Mouse (Mus musculus): ENCODE data around the gene Plekhn1. TPM values are rescaled to one million over a fixed set of nuclear protein-coding genes. Genes with fewer than 3 reads are reported as not detected.

The Plekhn1 gene
- total RNA-seq, 2 experiments from 2014 or later: 5.9 to 6.7 TPM

DNA sequence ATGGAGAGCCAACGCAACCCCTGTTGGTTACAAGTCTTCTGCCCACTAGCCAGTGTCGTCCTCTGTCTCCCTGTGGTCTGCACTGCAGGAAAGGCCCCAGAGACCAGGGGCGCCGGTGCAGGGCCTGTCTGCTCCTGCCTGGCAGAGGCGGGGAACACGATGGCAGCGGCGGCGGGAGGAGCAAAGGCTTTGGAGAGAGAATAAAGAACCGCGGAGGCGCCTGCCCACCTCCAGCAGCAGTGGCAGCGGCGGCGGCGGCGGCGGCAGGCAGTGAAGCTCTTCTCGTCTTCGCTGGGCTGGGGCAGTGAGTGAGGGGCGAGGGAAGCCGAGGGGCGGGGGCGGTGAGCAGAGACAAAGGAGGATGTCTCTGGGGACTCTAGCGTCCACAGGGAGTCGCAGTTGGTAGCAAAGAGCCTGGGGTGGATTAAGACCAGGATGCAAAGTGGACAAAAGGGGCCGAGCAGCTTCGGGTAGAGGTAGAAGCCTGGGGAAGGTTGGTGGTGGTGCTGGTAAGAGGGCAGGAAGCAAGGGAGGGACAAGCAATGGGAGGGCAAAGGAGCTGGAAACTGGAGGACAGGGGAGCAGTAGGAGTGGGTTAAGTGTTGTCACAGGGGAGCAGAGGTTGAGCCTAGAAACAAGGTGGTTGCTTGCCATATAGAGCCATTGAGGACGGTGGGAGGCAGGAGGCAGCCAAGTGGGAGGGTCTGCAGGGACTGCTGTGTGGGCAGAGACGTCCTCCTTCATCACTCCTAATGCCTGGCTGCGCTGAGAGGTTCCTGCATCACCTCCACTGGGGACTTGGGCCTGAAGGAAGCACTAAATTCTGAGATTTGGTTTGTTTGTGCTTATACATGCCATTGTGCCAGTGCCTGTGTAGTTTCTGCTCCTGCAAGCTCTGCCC is 48.5 kb downstream of the Plekhn1 start:
- no peak for DNase-seq (ENCODE audit: low spot score)

- no peak for DNase-seq (ENCODE audit: low spot score)
Observed at GRCm38 (mm10) chr4:156185456-156185949, 49.2 kb downstream of the Plekhn1 start.

DNA sequence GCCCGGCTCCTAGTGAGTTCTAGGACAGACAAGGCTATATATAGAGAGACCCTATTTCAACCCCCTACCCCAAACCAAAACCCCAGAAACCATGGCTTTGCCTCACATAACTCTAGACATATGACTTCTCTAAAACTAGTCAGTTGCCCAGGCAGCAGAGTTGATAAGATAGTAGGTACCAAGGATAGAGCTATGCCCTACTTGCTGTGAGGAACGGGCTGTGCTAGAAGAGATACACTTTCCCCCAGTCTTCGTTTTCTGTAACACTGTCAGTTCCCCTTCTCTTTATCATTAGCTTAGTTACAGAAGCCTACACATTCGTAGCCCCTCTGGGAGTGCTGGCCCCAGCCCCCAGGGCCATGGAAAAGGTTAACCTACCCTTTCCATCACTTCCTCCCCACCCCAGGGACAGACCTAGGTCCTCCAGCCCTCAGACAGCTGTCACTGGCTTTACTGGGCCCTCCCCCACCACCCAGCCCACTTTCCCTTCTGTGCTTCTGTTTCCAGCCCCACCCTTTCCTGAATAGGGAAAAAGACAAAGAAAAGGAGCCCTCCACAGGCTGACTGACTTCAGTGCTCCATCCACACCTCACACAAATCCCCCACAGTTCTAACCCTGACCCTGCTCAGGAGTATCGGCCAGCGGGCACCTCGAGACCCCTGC is 50.2 kb downstream of the Plekhn1 start:
- DNase-seq (ENCODE audit: low spot score): no peak

DNA sequence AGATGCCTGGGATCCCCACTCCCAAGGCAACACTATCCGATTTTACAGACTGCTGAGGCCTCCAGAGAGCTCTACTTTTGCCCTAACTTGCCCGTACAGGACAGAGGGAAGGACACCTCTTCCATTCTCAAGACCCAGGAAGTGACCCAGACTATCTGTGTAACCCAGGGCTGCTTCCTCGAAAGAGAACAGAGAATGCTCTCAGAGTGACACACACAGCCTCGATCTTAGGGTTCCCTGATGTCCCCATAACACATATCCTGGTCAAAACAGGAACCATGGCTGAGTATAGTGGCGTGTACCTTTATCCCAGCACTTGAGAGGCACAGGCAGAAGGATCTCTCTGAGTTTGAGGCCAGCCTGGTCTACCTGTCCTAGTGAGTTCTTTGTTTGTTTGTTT is 50.9 kb downstream of the Plekhn1 start:
- no peak for DNase-seq (ENCODE audit: low spot score)

DNA sequence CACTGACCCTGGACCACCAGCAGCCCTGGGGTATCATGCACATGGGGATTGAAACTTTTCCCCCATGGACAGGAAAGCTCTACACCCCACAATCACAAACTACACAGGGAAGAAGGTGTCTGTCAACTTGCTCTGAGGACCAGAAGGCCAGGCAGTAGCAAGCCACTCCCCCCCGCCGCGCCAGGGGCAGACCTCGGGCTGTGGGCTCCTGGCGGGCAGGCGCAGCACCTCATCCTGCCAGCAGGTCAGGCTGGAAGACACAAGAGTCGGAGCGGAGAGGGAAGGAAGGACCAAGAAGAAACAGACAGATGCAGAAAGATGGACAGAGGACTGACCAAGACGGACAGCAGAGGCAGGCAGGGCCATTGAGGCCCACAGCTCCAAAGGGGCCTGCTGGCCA is 57.0 kb downstream of the Plekhn1 start:
- DNase-seq (ENCODE audit: low spot score): no peak

DNA sequence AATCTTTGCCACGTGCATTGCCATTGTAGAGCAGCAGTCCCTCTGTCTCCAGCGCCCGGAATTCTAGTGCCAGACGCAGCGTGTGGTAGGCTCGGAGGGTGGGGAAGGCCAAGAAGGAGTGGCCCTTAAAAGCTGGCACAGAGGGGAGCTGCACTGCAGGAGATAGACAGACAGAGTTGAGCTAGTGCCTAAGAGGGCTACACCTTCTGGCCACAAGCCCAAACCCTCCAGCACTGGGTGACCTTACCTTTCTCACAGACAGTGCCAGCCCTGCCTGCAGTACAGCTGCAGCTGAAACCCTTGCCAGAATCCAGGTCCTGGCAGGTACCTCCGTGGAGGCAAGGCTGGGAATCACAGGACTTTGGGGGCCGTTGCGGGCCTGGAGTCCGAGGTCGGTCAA is 62.8 kb downstream of the Plekhn1 start:
- DNase-seq (ENCODE audit: low spot score): no peak

Small RNA genes within 50 kb of the gene (microRNA-seq; reads per million reads assigned to microRNA genes)
- gene Mir7658: 6.8 reads per million, percentile 17 among the genes with 10 or more reads in this experiment

Other genes with a start within 250 kb of the Plekhn1 start
- 1 to 10 TPM; 1.3 TPM for gene B3galt6, start 242.2 kb downstream of the Plekhn1 start, total RNA-seq (2021)
- gene Sdf4, start 242.0 kb downstream of the Plekhn1 start, total RNA-seq (2021): 10 to 100 TPM; 77.2 to 85.0 TPM
- gene Tnfrsf4, start 221.0 kb downstream of the Plekhn1 start, total RNA-seq (2021): 1 to 10 TPM; 1.2 to 1.3 TPM
- not detected for gene Tnfrsf18, start 208.7 kb downstream of the Plekhn1 start, total RNA-seq (2021)
- not detected for gene Ttll10, start 175.4 kb downstream of the Plekhn1 start, total RNA-seq (2021)
- 1 to 10 TPM; 2.1 to 3.1 TPM for gene 9430015G10Rik, start 124.9 kb downstream of the Plekhn1 start, total RNA-seq (2021)
- gene Rnf223, start 104.3 kb downstream of the Plekhn1 start, total RNA-seq (2021): not detected
- 1 to 10 TPM; 4.8 to 5.6 TPM for gene Agrn, start 37.4 kb downstream of the Plekhn1 start, total RNA-seq (2021)
- gene Isg15, start 34.0 kb downstream of the Plekhn1 start, total RNA-seq (2021): under 1 TPM; 0.32 to 0.74 TPM
- 1 to 10 TPM; 3.7 to 4.9 TPM for gene AW011738, start 31.6 kb downstream of the Plekhn1 start, total RNA-seq (2021)
- 100 to 1,000 TPM; 143 to 233 TPM for gene Perm1, start 19.0 kb downstream of the Plekhn1 start, total RNA-seq (2021)
- gene Noc2l, start 1.2 kb upstream of the Plekhn1 start, total RNA-seq (2021): 10 to 100 TPM; 31.2 to 33.4 TPM
- not detected for gene Samd11, start 20.8 kb upstream of the Plekhn1 start, total RNA-seq (2021)
- gene Vmn2r-ps159, start 96.2 kb upstream of the Plekhn1 start, total RNA-seq (2021): not detected

All from gastrocnemius, adult 18-20 months (tissue).